Mouse (Mus musculus) MEL (cell line): Measurements from ENCODE around the gene Tsfm. TPM values are rescaled to one million over a fixed set of nuclear protein-coding genes. Genes with fewer than 3 reads are reported as not detected.

Experiments used
- CHD1 ChIP-seq: IDR thresholded peaks from 2 replicates; pipeline ENCODE4 v1.6.1; 2012; ENCODE audit warnings: low read depth, mild to moderate bottlenecking, inconsistent platforms, low read length, improper control_type of control experiment
- CHD2 ChIP-seq: IDR thresholded peaks from 2 replicates; pipeline ENCODE4 v1.6.1; 2011; ENCODE audit warnings: low read length, improper control_type of control experiment
- CTCF ChIP-seq, 3 experiments: IDR thresholded peaks in 2 of 3; conservative IDR thresholded peaks in 1 of 3; 2 replicates each; pipeline ENCODE4 v1.5.1; 2011 to 2012; ENCODE audit warnings: low read length in 3 of 3, low read depth in 2 of 3, mild to moderate bottlenecking in 2 of 3, improper control_type of control experiment in 1 of 3, inconsistent platforms in 1 of 3, mixed read lengths in 1 of 3, moderate library complexity in 1 of 3; ENCODE audit not compliant: control insufficient read depth in 1 of 3, insufficient read depth in 1 of 3, poor library complexity in 1 of 3, severe bottlenecking in 1 of 3
- E2F4 ChIP-seq: IDR thresholded peaks from 2 replicates; pipeline ENCODE4 v1.6.1; 2011; ENCODE audit warnings: low read depth, low read length, improper control_type of control experiment, borderline replicate concordance
- ELF1 ChIP-seq: IDR thresholded peaks from 2 replicates; pipeline ENCODE4 v1.6.1; 2014; ENCODE audit warnings: low read depth, mild to moderate bottlenecking, inconsistent platforms, low read length, improper control_type of control experiment, moderate library complexity
- HCFC1 ChIP-seq: IDR thresholded peaks from 2 replicates; pipeline ENCODE4 v1.6.1; 2012; ENCODE audit warnings: low read depth, mild to moderate bottlenecking, inconsistent platforms, low read length, improper control_type of control experiment, moderate library complexity
- JUND ChIP-seq: IDR thresholded peaks from 2 replicates; pipeline ENCODE4 v1.6.1; 2011; ENCODE audit warnings: low read depth, mild to moderate bottlenecking, improper control_type of control experiment, low read length
- KAT2A ChIP-seq: conservative IDR thresholded peaks from 2 replicates; pipeline ENCODE4 v1.6.1; 2012; ENCODE audit warnings: low read depth, low read length, improper control_type of control experiment, inconsistent platforms
- MAFK ChIP-seq: IDR thresholded peaks from 2 replicates; pipeline ENCODE4 v1.6.1; 2011; ENCODE audit warnings: low read depth, mild to moderate bottlenecking, low read length, improper control_type of control experiment, borderline replicate concordance
- MAX ChIP-seq: IDR thresholded peaks from 2 replicates; pipeline ENCODE4 v1.6.1; 2011; ENCODE audit warnings: low read length, improper control_type of control experiment
- MAZ ChIP-seq: IDR thresholded peaks from 2 replicates; pipeline ENCODE4 v1.6.1; 2012; ENCODE audit warnings: low read depth, mild to moderate bottlenecking, inconsistent platforms, low read length, improper control_type of control experiment
- MEF2A ChIP-seq: IDR thresholded peaks from 2 replicates; pipeline ENCODE4 v1.6.1; 2014; ENCODE audit warnings: low read depth, mild to moderate bottlenecking, inconsistent platforms, low read length, improper control_type of control experiment; ENCODE audit not compliant: poor library complexity, insufficient replicate concordance, severe bottlenecking; ENCODE audit errors: extremely low read depth
- MYC ChIP-seq: IDR thresholded peaks from 2 replicates; pipeline ENCODE4 v1.6.1; 2011; ENCODE audit warnings: low read depth, mild to moderate bottlenecking, low read length, improper control_type of control experiment, moderate library complexity
- NRF1 ChIP-seq: IDR thresholded peaks from 2 replicates; pipeline ENCODE4 v1.6.1; 2014; ENCODE audit warnings: low read depth, mild to moderate bottlenecking, inconsistent platforms, low read length, improper control_type of control experiment, moderate library complexity; ENCODE audit not compliant: poor library complexity, insufficient read depth, severe bottlenecking
- POLR2A ChIP-seq, 2 experiments: IDR thresholded peaks; 2 replicates each; pipeline ENCODE4 v1.6.1; 2011 to 2012; ENCODE audit warnings: low read length in 2 of 2, mild to moderate bottlenecking in 2 of 2, control low read depth in 1 of 2, improper control_type of control experiment in 1 of 2, low read depth in 1 of 2, moderate library complexity in 1 of 2; ENCODE audit not compliant: control insufficient read depth in 1 of 2, insufficient read depth in 1 of 2, poor library complexity in 1 of 2
- POLR2AphosphoS2 ChIP-seq: IDR thresholded peaks from 2 replicates; pipeline ENCODE4 v1.6.1; 2011; ENCODE audit warnings: low read length, improper control_type of control experiment
- POLR2AphosphoS5 ChIP-seq: IDR thresholded peaks from 2 replicates; pipeline ENCODE4 v1.6.1; 2012; ENCODE audit warnings: low read depth, borderline replicate concordance, mild to moderate bottlenecking, inconsistent platforms, low read length, moderate library complexity, mixed read lengths
- RCOR1 ChIP-seq: IDR thresholded peaks from 2 replicates; pipeline ENCODE4 v1.6.1; 2012; ENCODE audit warnings: low read depth, mild to moderate bottlenecking, inconsistent platforms, low read length, improper control_type of control experiment
- SIN3A ChIP-seq: IDR thresholded peaks from 2 replicates; pipeline ENCODE4 v1.6.1; 2012; ENCODE audit warnings: low read length, improper control_type of control experiment, inconsistent platforms
- TAL1 ChIP-seq: IDR thresholded peaks from 2 replicates; pipeline ENCODE4 v1.6.1; 2012; ENCODE audit warnings: mild to moderate bottlenecking, inconsistent platforms, low read length, moderate library complexity, mixed read lengths
- UBTF ChIP-seq: IDR thresholded peaks from 2 replicates; pipeline ENCODE4 v1.6.1; 2012; ENCODE audit warnings: low read depth, mild to moderate bottlenecking, inconsistent platforms, low read length, improper control_type of control experiment, moderate library complexity, borderline replicate concordance; ENCODE audit not compliant: insufficient read depth
- USF1 ChIP-seq: IDR thresholded peaks from 2 replicates; pipeline ENCODE4 v1.6.1; 2014; ENCODE audit warnings: low read depth, mild to moderate bottlenecking, inconsistent platforms, low read length, improper control_type of control experiment, moderate library complexity
- USF2 ChIP-seq, 2 experiments: IDR thresholded peaks; 2 replicates each; pipeline ENCODE4 v1.6.1; 2011 to 2012; ENCODE audit warnings: improper control_type of control experiment in 2 of 2, low read length in 2 of 2, borderline replicate concordance in 1 of 2, inconsistent platforms in 1 of 2, low read depth in 1 of 2, mild to moderate bottlenecking in 1 of 2; ENCODE audit not compliant: insufficient read depth in 1 of 2
- ZC3H11A ChIP-seq: IDR thresholded peaks from 2 replicates; pipeline ENCODE4 v1.6.1; 2012; ENCODE audit warnings: low read depth, mild to moderate bottlenecking, inconsistent platforms, low read length, improper control_type of control experiment
- polyA plus RNA-seq, 2 experiments: library from polyadenylated mRNA; stranded (reverse) in 1 of 2; unstranded in 1 of 2; fragments of >175 nt in 1 of 2; fragments of >200 nt in 1 of 2; gene quantifications; 2 replicates each; pipeline versions ENCODE4 v1.2.1 to v1.2.4; 2012; ENCODE audit warnings: low replicate concordance in 2 of 2, low read depth in 1 of 2; ENCODE audit not compliant: insufficient read length in 2 of 2, insufficient read depth in 1 of 2, missing spikeins in 1 of 2
- total RNA-seq: library from RNA; depleted of rRNA; stranded (reverse); fragments of 300-350 nt; gene quantifications from 2 replicates; pipeline ENCODE4 v1.2.3, GENCODE M21; 2012

Gene Tsfm
- total and polyA plus RNA-seq, 3 experiments = 84.7 to 90.0 TPM; not detected in 1

- TF ChIP-seq RCOR1 (no peak), USF1 (peak; percentile 57), MAX (peak; percentile 65), POLR2A (IDR thresholded peaks at IDR 0.05; ENCODE audit: control insufficient read depth in 1 of 2, insufficient read depth in 1 of 2, low read depth in 1 of 2, low read length in 2 of 2, poor library complexity in 1 of 2) (peak; percentile 21 to 88; a peak in 2 of 4 replicates), KAT2A (no peak; the same call in 1 of the 2 replicates), ZC3H11A (no peak), MEF2A (no peak), TAL1 (no peak), E2F4 (no peak), HCFC1 (peak; percentile 80), POLR2AphosphoS5 (no peak), SIN3A (peak; percentile 79), JUND (no peak; the same call in 1 of the 2 replicates), UBTF (no peak), ELF1 (peak; percentile 46), CHD1 (no peak; the same call in 1 of the 2 replicates), CHD2 (peak; percentile 56; the same call in 1 of the 2 replicates), MYC (peak; percentile 66), NRF1 (peak; percentile 77), MAFK (no peak), USF2 (IDR thresholded peaks at IDR 0.05; ENCODE audit: borderline replicate concordance in 1 of 2, insufficient read depth in 1 of 2, low read depth in 1 of 2, low read length in 2 of 2) (no peak), POLR2AphosphoS2 (peak; percentile 57; the same call in 1 of the 2 replicates), MAZ (peak; percentile 59), CTCF (IDR thresholded peaks at IDR 0.05 in 2 of 3, conservative IDR thresholded peaks at IDR 0.05 in 1 of 3; ENCODE audit: control insufficient read depth in 1 of 3, insufficient read depth in 1 of 3, low read depth in 2 of 3, low read length in 3 of 3, poor library complexity in 1 of 3, severe bottlenecking in 1 of 3) (no peak)
- TF ChIP-seq, all 39 proteins: peak for 18
Observed at GRCm38 (mm10) chr10:127070190-127071121, 39.8 kb upstream of the Tsfm start, which contains the start of gene Tspan31 (continued).
